Mouse (Mus musculus) limb, embryonic 13.5 days (tissue): Measurements from ENCODE around the gene Gm9964. TPM values are rescaled to one million over a fixed set of nuclear protein-coding genes. Genes with fewer than 3 reads are reported as not detected.
"Not testable (repeated sequence)": the region's sequence is repeated elsewhere in the genome, so short reads cannot be mapped to it uniquely, and the experiment has no call there.

ENCODE experiments used
- ATAC-seq: fragments of 200-750 bp; cut with Nextera tagmentation; 2 replicates; pipeline ENCODE4 v1.8.0; 2017; ENCODE audit warnings: low read depth, moderate number of reproducible peaks, moderate TSS enrichment; ENCODE audit not compliant: low FRiP score
- H3K27ac ChIP-seq: fragments of 300-500 bp; sonication (generic); 2 replicates; pipeline ENCODE4 v1.5.1; 2015; ENCODE audit warnings: inconsistent platforms, mild to moderate bottlenecking, moderate library complexity
- H3K27me3 ChIP-seq: fragments of 300-500 bp; sonication (generic); 2 replicates; pipeline ENCODE4 v1.6.1; 2015; ENCODE audit warnings: mild to moderate bottlenecking, inconsistent platforms
- H3K36me3 ChIP-seq: fragments of 300-500 bp; sonication (generic); 2 replicates; pipeline ENCODE4 v1.6.1; 2015; ENCODE audit warnings: inconsistent platforms, mild to moderate bottlenecking, moderate library complexity
- H3K4me1 ChIP-seq: fragments of 300-500 bp; sonication (generic); 2 replicates; pipeline ENCODE4 v1.6.1; 2015; ENCODE audit warnings: inconsistent platforms
- H3K4me2 ChIP-seq: fragments of 300-500 bp; sonication (generic); replicated peaks from 2 replicates; pipeline ENCODE4 v1.6.1; 2015; ENCODE audit warnings: inconsistent platforms, mild to moderate bottlenecking, moderate library complexity
- H3K4me3 ChIP-seq: fragments of 300-500 bp; sonication (generic); 2 replicates; pipeline ENCODE4 v1.5.1; 2015; ENCODE audit warnings: moderate library complexity, mild to moderate bottlenecking, inconsistent platforms
- H3K9ac ChIP-seq: fragments of 300-500 bp; sonication (generic); 2 replicates; pipeline ENCODE4 v1.6.1; 2015; ENCODE audit warnings: mild to moderate bottlenecking, inconsistent platforms
- H3K9me3 ChIP-seq: fragments of 300-500 bp; sonication (generic); 2 replicates; pipeline ENCODE4 v1.6.1; 2016; ENCODE audit warnings: inconsistent platforms
- WGBS: fragments of 180-500 bp; shearing (Covaris S2); methylation state at CpG from one replicate; pipeline ENCODE4 v1.1.7; 2015; 5-methylcytosine and 5-hydroxymethylcytosine counted together
- polyA plus RNA-seq: library from polyadenylated mRNA; unstranded; fragments of >200 nt; fragmentation: Nextera tagmentation; extraction: Ambion mirVana; gene quantifications from 2 replicates; pipeline ENCODE4 v1.2.1, GENCODE M21; 2015

Gm9964 gene
- polyA plus RNA-seq, 1 experiment from 2014 or later: not detected

- H3K9ac ChIP-seq: no peak overlapping the region
- ATAC-seq: no peak
- WGBS: 81% methylated on average over 7 of the region's 7 CpGs
- H3K9me3 ChIP-seq: no peaks in the 10 kb centered on the region
- H3K4me1 ChIP-seq: peaks cover 17% of the 10 kb centered on the region
- no peaks in the 10 kb centered on the region for H3K27me3 ChIP-seq
- no peak overlapping the region for H3K4me3 ChIP-seq
- H3K27ac ChIP-seq: no peak overlapping the region
- H3K36me3 ChIP-seq: no peaks in the 10 kb centered on the region
- no peak overlapping the region for H3K4me2 ChIP-seq
Observed at GRCm38 (mm10) chr11:79319807-79320206, 23.1 kb upstream of the Gm9964 start.

GRCm38 (mm10) chr11:79316807-79317345 is 20.2 kb upstream of the Gm9964 start:
- no peak overlapping the region; the same call in 1 of the 2 replicates for H3K27ac ChIP-seq
- H3K9ac ChIP-seq: no peak overlapping the region
- ATAC-seq: no peak
- no peak overlapping the region for H3K4me3 ChIP-seq
- no peak overlapping the region for H3K4me2 ChIP-seq
- WGBS: 80% methylated on average over 8 of the region's 8 CpGs
- peaks cover 15% of the 10 kb centered on the region for H3K4me1 ChIP-seq
- H3K9me3 ChIP-seq: no peaks in the 10 kb centered on the region
- H3K27me3 ChIP-seq: no peaks in the 10 kb centered on the region
- H3K36me3 ChIP-seq: no peaks in the 10 kb centered on the region

GRCm38 (mm10) chr11:79310467-79310866 is 13.8 kb upstream of the Gm9964 start:
- H3K36me3 ChIP-seq: no peaks in the 10 kb centered on the region
- no peak overlapping the region for H3K4me3 ChIP-seq
- H3K4me2 ChIP-seq: no peak overlapping the region
- no peaks in the 10 kb centered on the region for H3K9me3 ChIP-seq
- no peak overlapping the region for H3K9ac ChIP-seq
- H3K4me1 ChIP-seq: peaks cover 28% of the 10 kb centered on the region
- no peaks in the 10 kb centered on the region for H3K27me3 ChIP-seq
- WGBS: 89% methylated on average over 5 of the region's 5 CpGs
- H3K27ac ChIP-seq: no peak overlapping the region
- ATAC-seq: no peak

GRCm38 (mm10) chr11:79307560-79308200 is 11.0 kb upstream of the Gm9964 start:
- Histone ChIP-seq H3K27ac (peak overlapping the region; percentile 80; the same call in 1 of the 2 replicates), H3K27me3 (no peaks in the 10 kb centered on the region), H3K36me3 (no peaks in the 10 kb centered on the region), H3K9me3 (no peaks in the 10 kb centered on the region), H3K4me2 (no peak overlapping the region; the same call in 1 of the 2 replicates), H3K4me3 (no peak overlapping the region), H3K4me1 (peaks cover 28% of the 10 kb centered on the region), H3K9ac (no peak overlapping the region)
- WGBS: 65% methylated on average over 9 of the region's 9 CpGs
- ATAC-seq: no peak

GRCm38 (mm10) chr11:79306996-79307395 is 10.3 kb upstream of the Gm9964 start:
- ATAC-seq: 0 out of 2 replicates have a peak, but pooled peaks have one; percentile 28
- 26% methylated on average over 10 of the region's 10 CpGs for WGBS
- no peaks in the 10 kb centered on the region for H3K9me3 ChIP-seq
- peak overlapping the region; percentile 80 for H3K27ac ChIP-seq
- H3K9ac ChIP-seq: 0 out of 2 replicates have a peak overlapping the region, but pooled peaks have one; percentile 35
- no peaks in the 10 kb centered on the region for H3K36me3 ChIP-seq
- no peaks in the 10 kb centered on the region for H3K27me3 ChIP-seq
- H3K4me2 ChIP-seq: peak overlapping the region; percentile 19; the same call in 1 of the 2 replicates
- no peak overlapping the region for H3K4me3 ChIP-seq
- peaks cover 28% of the 10 kb centered on the region for H3K4me1 ChIP-seq

GRCm38 (mm10) chr11:79306510-79306909 is 9.8 kb upstream of the Gm9964 start:
- no peak overlapping the region for H3K4me3 ChIP-seq
- peak overlapping the region; percentile 80 for H3K27ac ChIP-seq
- WGBS: 21% methylated on average over 7 of the region's 7 CpGs
- H3K9me3 ChIP-seq: no peaks in the 10 kb centered on the region
- 0 out of 2 replicates have a peak overlapping the region, but pooled peaks have one; percentile 35 for H3K9ac ChIP-seq
- H3K4me2 ChIP-seq: peak overlapping the region; percentile 19
- peak; percentile 64; the same call in 1 of the 2 replicates for ATAC-seq
- peaks cover 28% of the 10 kb centered on the region for H3K4me1 ChIP-seq
- H3K36me3 ChIP-seq: no peaks in the 10 kb centered on the region
- H3K27me3 ChIP-seq: no peaks in the 10 kb centered on the region

GRCm38 (mm10) chr11:79305697-79306340 is 9.1 kb upstream of the Gm9964 start:
- no peak overlapping the region for H3K9ac ChIP-seq
- no peak for ATAC-seq
- WGBS: 54% methylated on average over 9 of the region's 9 CpGs
- H3K27me3 ChIP-seq: no peaks in the 10 kb centered on the region
- no peak overlapping the region for H3K4me3 ChIP-seq
- no peaks in the 10 kb centered on the region for H3K9me3 ChIP-seq
- no peak overlapping the region for H3K4me2 ChIP-seq
- peaks cover 28% of the 10 kb centered on the region for H3K4me1 ChIP-seq
- H3K27ac ChIP-seq: peak overlapping the region; percentile 80; the same call in 1 of the 2 replicates
- no peaks in the 10 kb centered on the region for H3K36me3 ChIP-seq

GRCm38 (mm10) chr11:79304245-79304644 is 7.5 kb upstream of the Gm9964 start:
- not testable (repeated sequence) for H3K36me3 ChIP-seq, H3K27ac ChIP-seq, H3K4me2 ChIP-seq, H3K27me3 ChIP-seq, H3K4me3 ChIP-seq, H3K9me3 ChIP-seq, H3K9ac ChIP-seq, ATAC-seq
- WGBS: 88% methylated on average over 4 of the region's 4 CpGs
- peaks cover 28% of the 10 kb centered on the region for H3K4me1 ChIP-seq

- H3K27me3 ChIP-seq: no peaks in the 10 kb centered on the region
- H3K4me1 ChIP-seq: peaks cover 26% of the 10 kb centered on the region
- no peak for ATAC-seq
- no peaks in the 10 kb centered on the region for H3K9me3 ChIP-seq
- H3K27ac ChIP-seq: no peak overlapping the region
- 86% methylated on average over 6 of the region's 6 CpGs for WGBS
- no peaks in the 10 kb centered on the region for H3K36me3 ChIP-seq
- no peak overlapping the region for H3K9ac ChIP-seq
- no peak overlapping the region for H3K4me2 ChIP-seq
- H3K4me3 ChIP-seq: no peak overlapping the region
Observed at GRCm38 (mm10) chr11:79303109-79303508, 6.4 kb upstream of the Gm9964 start.

GRCm38 (mm10) chr11:79299719-79300431 is 3.2 kb upstream of the Gm9964 start:
- H3K9ac ChIP-seq: no peak overlapping the region
- H3K9me3 ChIP-seq: no peaks in the 10 kb centered on the region
- H3K27me3 ChIP-seq: no peaks in the 10 kb centered on the region
- H3K4me3 ChIP-seq: no peak overlapping the region
- no peaks in the 10 kb centered on the region for H3K36me3 ChIP-seq
- no peak overlapping the region for H3K4me2 ChIP-seq
- ATAC-seq: no peak
- H3K27ac ChIP-seq: no peak overlapping the region
- no peaks in the 10 kb centered on the region for H3K4me1 ChIP-seq
- WGBS: 76% methylated on average over 9 of the region's 9 CpGs

- WGBS: 39% methylated on average over 1 of the region's 1 CpGs
- Histone ChIP-seq H3K4me2 (no peak overlapping the region), H3K27ac (no peak overlapping the region), H3K27me3 (no peaks in the 10 kb centered on the region), H3K36me3 (no peaks in the 10 kb centered on the region), H3K9ac (no peak overlapping the region), H3K4me3 (no peak overlapping the region), H3K9me3 (no peaks in the 10 kb centered on the region), H3K4me1 (no peaks in the 10 kb centered on the region)
- no peak for ATAC-seq
Observed at GRCm38 (mm10) chr11:79296167-79296566, 539 bp downstream of the Gm9964 start.

GRCm38 (mm10) chr11:79293971-79294370 is 2.7 kb downstream of the Gm9964 start:
- Histone ChIP-seq H3K9ac (no peak overlapping the region), H3K4me3 (no peak overlapping the region), H3K9me3 (no peaks in the 10 kb centered on the region), H3K27ac (no peak overlapping the region), H3K4me2 (no peak overlapping the region), H3K4me1 (peaks cover under 1% of the 10 kb centered on the region; the same call in 1 of the 2 replicates), H3K27me3 (no peaks in the 10 kb centered on the region), H3K36me3 (no peaks in the 10 kb centered on the region)
- WGBS: 18% methylated on average over 1 of the region's 1 CpGs
- ATAC-seq: no peak
